Mouse (Mus musculus): ENCODE measurements at regions not wholly inside any gene's neighbourhood (a gene's known extent, or its start where the extent isn't known, plus 50 kb on each side); places are given as distances from the start of the nearest gene placed in this dataset.

- TF ChIP-seq CTCF (IDR thresholded peaks at IDR 0.05; ENCODE audit: borderline replicate concordance, insufficient read depth, low read length): no peak
- no peak for TF ChIP-seq POLR2A (IDR thresholded peaks at IDR 0.05; ENCODE audit: low read depth, low read length)
Measured at GRCm38 (mm10) chr10:92510677-92511076, 211.5 kb downstream of the Nedd1 start.
